Mouse (Mus musculus) subcutaneous adipose tissue, adult 2 months (tissue): ENCODE results near the gene Snapc5. TPM values are rescaled to one million over a fixed set of nuclear protein-coding genes. Genes with fewer than 3 reads are reported as not detected.

Source experiments
- polyA plus RNA-seq: library from polyadenylated mRNA; depleted of rRNA; stranded (reverse); fragments of >200 nt; gene quantifications from 2 replicates; pipeline ENCODE4 v1.2.3, GENCODE M21; 2012; ENCODE audit warnings: low replicate concordance; rRNA removed

Snapc5 gene
- 12.7 and 24.3 TPM in 2 replicates for polyA plus RNA-seq

DNA sequence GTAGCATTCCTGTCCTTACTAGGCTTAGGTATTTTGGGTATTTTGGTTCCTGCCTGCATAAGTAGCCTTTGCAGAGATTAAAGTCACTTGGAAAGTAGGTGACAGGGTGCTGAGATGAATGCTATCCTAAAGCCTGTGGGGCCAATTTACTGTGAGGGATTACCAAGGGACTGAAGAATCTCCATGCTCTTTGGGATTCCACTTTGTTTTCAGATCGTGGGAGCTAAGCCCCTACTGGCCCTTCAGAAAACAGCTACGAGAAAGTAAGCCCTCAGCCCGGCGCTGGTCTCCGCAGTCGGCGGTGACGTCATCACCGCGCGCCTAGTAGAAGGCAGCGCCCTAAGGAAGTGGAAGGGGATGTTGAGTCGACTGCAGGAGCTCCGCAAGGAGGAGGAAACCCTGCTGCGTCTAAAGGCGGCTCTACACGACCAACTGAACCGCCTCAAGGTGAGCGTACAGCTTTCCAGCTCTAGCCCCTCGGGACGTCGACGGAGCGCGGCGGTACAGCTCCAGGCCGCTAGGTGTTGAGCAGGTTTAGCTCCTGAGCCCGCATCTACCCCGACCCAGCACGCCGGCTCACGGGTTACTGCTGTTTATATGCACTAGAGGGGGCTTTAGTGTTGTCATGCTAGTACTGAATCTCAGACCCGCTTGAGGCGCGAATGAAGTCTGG is at the start of gene Snapc5:
TSS of gene Snapc5 (plus strand) at position 301 of the 673 bp plus-strand sequence.

DNA sequence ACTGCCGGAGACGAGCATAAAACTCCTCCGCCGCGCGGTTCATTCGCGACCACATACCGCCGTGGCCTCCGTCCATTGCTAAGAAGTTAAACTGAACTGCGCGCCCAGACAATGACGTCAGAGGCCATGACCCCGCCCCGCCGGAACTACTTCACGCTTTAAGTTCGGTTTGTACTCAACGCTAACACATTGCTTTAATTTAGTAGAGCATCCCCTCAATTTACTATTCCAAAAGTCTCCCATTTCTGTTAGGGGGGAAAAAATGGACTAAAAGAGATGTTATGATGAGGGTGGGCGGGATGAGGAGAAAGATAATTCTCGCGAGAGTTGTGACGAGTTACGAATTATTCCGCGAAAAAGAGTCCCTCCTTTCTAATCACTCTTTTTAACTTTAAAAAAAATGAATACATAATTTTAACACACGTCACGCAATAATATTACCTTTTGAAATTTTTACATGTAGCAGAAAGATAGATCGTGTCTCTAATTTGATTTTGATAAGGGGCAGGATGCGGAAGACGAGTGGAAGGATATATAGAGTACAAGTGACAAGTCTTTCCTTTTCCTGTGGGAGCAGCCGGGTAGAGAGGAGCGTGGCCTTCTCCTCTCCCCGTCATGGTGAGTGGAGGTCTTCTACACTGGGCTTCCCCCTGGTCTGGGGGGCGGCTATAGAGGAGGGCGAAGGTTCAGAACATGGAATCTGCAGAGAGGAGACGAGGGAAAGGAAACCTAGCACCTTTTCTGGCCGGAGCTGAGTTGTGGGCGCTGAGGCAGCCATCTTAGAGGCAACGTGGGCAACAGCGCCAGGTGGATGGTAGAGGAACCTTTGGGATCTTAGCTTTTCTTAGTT is 6.0 kb upstream of the Snapc5 start, which contains the start of the genes Zwilch and Rpl4:
TSS of gene Zwilch (minus strand) at position 289 of the 850 bp plus-strand sequence.
TSS of gene Rpl4 (plus strand) at position 560 of the 850 bp plus-strand sequence.

Other genes with a start within 250 kb of the Snapc5 start
- 14.9 and 19.0 TPM in 2 replicates for gene Smad6, start 157.2 kb upstream of the Snapc5 start, polyA plus RNA-seq
- 25.1 and 112 TPM in 2 replicates for gene Lctl, start 62.1 kb upstream of the Snapc5 start, polyA plus RNA-seq
- 1.0 and 2.6 TPM in 2 replicates for gene Zwilch, start 6.2 kb upstream of the Snapc5 start, polyA plus RNA-seq
- gene Rpl4, start 5.9 kb upstream of the Snapc5 start, polyA plus RNA-seq, result 338 and 726 TPM in 2 replicates
- gene Uchl4, start 55.9 kb downstream of the Snapc5 start, polyA plus RNA-seq, result 0.20 TPM in 1 of 2 replicates, not detected in the other
- 47.7 and 53.8 TPM in 2 replicates for gene Map2k1, start 74.4 kb downstream of the Snapc5 start, polyA plus RNA-seq
- 7.8 and 8.1 TPM in 2 replicates for gene Tipin, start 102.3 kb downstream of the Snapc5 start, polyA plus RNA-seq
- 10.7 and 15.9 TPM in 2 replicates for gene Dis3l, start 162.0 kb downstream of the Snapc5 start, polyA plus RNA-seq
- 0.17 and 0.23 TPM in 2 replicates for gene Megf11, start 206.4 kb downstream of the Snapc5 start, polyA plus RNA-seq